Mouse (Mus musculus): ENCODE measurements around the gene Atp6v0a2.
A peak's percentile ranks its signal among the peaks of the same experiment; 100 is the strongest.
"Not testable (repeated sequence)": the region's sequence is repeated elsewhere in the genome, so short reads cannot be mapped to it uniquely, and the experiment has no call there.

The Atp6v0a2 gene

GRCm38 (mm10) chr5:124628448-124629363, at the start of gene Atp6v0a2:
Atp6v0a2 (plus strand) TSS chr5:124628576.
- DNase-seq (ENCODE audit: low spot score in 2 of 2), result peak; percentile 97

DNA sequence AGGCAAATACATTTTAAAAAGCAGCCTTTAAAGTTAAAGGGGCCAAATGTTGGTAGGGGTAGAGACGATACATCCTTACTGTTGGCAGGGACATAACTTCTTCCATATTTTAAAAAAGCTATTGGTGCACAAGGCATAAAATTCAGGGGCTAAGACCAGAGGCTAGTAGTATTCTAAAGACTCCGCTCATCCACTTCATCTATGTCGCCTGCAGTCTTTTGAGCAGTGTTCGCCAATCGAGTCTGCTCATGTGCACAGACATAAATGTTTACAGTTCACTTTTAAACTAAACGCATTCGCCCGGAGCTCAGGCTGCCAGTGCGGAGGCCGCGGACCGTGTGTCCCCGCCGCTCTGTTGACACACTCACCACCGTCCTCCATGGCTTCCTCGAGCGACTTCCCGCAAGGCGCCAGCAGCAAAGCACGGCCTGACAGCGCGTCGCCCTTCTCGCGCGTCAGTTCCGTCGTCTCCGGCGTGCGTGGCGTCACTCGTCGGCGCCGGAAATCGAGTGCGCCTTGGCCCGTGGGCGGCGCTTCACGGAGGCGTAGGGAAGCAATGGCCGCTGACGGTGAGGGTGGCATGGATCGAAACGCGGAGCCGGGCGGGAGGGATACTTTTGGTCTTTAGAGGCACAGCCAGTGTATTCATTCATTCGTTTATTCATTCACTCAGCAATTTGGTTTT, 49.6 kb upstream of the Atp6v0a2 start, which contains the start of the genes Eif2b1 and Gtf2h3:
Gene Eif2b1 (minus strand): TSS at position 499 of the 685 bp plus-strand sequence.
Gene Gtf2h3 (plus strand): TSS at position 508 of the 685 bp plus-strand sequence.
- peak; percentile 96 for DNase-seq (ENCODE audit: low spot score in 2 of 2)

- no peak for DNase-seq (ENCODE audit: low spot score in 2 of 2)
Measured at GRCm38 (mm10) chr5:124582515-124582914, 45.9 kb upstream of the Atp6v0a2 start.

- no peak for DNase-seq (ENCODE audit: low spot score in 2 of 2)
Measured at GRCm38 (mm10) chr5:124592768-124593167, 35.6 kb upstream of the Atp6v0a2 start.

DNA sequence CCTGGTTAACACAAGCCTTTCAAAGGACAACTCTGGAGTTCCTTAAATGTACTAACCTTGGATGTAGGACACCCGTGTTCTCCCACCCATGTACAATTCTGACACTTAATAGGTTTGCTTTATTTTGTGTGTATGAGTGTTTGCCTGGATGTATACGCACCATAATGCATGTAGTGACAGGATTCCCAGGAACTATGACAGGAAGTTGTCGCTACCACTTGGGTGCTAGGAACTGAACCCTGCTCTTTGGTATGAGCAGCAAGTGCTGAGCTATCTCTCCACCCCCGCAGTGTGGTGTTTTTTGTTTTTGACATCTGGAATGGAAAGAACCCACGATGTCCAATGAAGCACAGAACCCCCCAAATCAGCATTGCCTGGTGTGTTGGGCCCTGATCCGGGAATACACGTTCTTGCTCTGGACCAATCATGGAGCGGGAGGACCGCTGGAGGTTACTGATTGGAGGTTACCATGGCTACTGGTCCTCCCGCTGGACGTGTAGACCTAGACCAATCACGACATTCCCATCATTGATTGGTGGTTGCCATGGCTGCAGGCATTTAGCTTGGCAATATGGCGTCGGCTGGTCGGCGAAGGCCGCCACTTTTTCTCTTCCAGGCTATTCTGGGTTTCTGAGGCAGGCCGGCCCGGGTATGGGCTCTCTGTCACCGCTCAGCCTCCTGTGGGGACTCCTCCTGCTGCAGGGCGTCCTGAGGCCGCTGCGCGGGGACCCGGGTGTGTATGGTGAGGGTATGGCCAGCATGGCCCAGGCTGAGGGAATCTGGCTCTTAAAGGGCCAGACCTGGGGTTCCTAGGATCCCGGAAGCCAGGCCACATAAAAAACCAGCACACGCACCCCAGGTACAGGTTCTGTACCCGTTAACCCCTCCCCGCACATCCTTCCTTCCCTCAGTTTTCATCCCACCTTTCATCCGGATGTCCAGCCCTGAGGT, 29.9 kb upstream of the Atp6v0a2 start:
- peak; percentile 97 to 99 for DNase-seq (ENCODE audit: low spot score in 2 of 2)

- not testable (repeated sequence) for DNase-seq (ENCODE audit: low spot score in 2 of 2)
Measured at GRCm38 (mm10) chr5:124599726-124600125, 28.6 kb upstream of the Atp6v0a2 start.

- peak; percentile 53 to 59 for DNase-seq (ENCODE audit: low spot score in 2 of 2)
Measured at GRCm38 (mm10) chr5:124602349-124602748, 26.0 kb upstream of the Atp6v0a2 start.

DNA sequence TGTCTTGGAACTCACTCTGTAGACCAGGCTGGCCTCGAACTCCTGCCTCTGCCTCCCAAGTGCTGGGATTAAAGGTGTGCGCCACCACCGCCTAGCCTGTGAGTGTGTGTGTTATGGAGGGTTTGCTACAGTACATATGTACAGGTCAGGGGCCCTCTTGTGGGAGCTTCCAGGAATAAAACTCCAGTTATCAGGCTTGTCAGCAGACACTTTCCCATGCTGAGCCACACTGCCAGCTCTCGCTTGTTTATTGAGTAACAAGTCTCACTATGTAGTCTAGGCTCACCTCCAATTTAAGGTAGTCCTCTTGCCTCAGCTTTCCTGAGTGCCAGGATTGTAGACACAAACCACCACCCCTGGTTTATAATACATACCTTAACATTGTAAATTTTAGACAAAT, 24.1 kb upstream of the Atp6v0a2 start:
- no peak for DNase-seq (ENCODE audit: low spot score in 2 of 2)

- no peak for DNase-seq (ENCODE audit: low spot score in 2 of 2)
Measured at GRCm38 (mm10) chr5:124605041-124605622, 23.2 kb upstream of the Atp6v0a2 start.

DNA sequence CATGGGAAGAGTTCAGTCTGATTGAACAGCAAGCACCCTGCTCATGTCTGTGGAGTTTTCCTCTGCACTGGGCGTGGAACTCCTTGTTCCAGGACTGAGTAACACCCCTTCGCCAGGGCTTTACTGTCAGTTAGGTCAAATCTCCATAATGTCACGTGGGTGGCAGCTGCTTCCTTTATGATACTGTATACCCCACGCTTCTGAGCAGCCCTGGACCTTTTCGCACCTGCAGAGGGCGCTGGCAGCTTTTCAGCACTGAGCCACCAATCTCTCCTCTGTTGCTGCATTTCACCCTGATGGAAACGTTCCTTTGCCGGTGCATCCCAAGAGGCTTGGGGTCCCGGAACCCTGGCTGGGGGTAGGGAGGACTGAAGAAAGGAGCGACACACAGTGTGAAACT, 17.4 kb upstream of the Atp6v0a2 start:
- DNase-seq (ENCODE audit: low spot score in 2 of 2), result no peak

GRCm38 (mm10) chr5:124614709-124615108, 13.7 kb upstream of the Atp6v0a2 start:
- DNase-seq (ENCODE audit: low spot score in 2 of 2), result no peak

DNA sequence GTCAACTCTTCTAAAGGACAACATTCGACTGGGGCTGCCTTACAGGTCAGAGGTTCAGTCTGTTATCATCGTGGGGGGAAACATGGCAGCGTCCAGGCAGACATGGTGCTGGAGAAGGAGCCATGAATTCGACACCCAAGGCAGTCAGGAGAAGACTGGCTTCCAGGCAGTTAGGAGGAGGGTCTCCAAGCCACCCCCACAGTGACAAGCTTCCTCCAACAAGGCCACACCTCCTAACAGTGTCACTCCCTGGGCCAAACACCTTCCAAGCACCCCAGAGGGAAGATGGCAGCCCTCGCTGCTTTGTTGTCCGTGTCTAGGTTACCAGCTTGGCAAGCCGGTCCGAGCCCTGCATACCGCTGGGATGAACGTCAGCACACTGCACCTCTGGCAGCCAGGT, 9.7 kb upstream of the Atp6v0a2 start:
- DNase-seq (ENCODE audit: low spot score in 2 of 2), result no peak

GRCm38 (mm10) chr5:124621362-124621761, 7.0 kb upstream of the Atp6v0a2 start:
- DNase-seq (ENCODE audit: low spot score in 2 of 2), result peak; percentile 38 to 50

- peak in 1 of 2 experiments; percentile 32 for DNase-seq (ENCODE audit: low spot score in 2 of 2)
Measured at GRCm38 (mm10) chr5:124622890-124623289, 5.5 kb upstream of the Atp6v0a2 start.

DNA sequence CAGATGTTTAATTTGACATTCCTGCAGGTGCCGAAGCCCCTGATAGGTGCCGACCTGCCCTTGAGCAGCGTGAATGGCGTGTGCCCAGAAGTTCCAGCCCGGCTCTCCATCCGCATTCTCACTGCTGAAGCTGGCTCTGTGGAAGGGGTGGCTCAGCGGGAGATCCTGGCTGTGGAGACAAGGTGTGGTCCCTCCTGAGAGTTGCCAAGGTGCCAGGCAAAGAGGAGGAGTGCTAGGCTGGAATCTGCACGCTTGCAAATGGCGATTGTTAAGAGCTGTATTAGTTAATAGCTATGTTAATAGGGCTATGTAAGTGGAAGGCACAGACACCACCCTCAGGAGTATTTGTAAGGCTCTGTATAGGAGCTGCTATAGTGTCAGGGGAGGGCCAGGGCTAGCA, 4.1 kb upstream of the Atp6v0a2 start:
- DNase-seq (ENCODE audit: low spot score in 2 of 2), result no peak

- DNase-seq (ENCODE audit: low spot score in 2 of 2), result no peak
Measured at GRCm38 (mm10) chr5:124629641-124630040, 1.3 kb downstream of the Atp6v0a2 start.

- peak in 1 of 2 experiments; percentile 49 for DNase-seq (ENCODE audit: low spot score in 2 of 2)
Measured at GRCm38 (mm10) chr5:124631685-124632084, 3.3 kb downstream of the Atp6v0a2 start.

GRCm38 (mm10) chr5:124632461-124632860, 4.1 kb downstream of the Atp6v0a2 start:
- DNase-seq (ENCODE audit: low spot score in 2 of 2), result no peak

- no peak for DNase-seq (ENCODE audit: low spot score in 2 of 2)
Measured at GRCm38 (mm10) chr5:124633425-124633824, 5.0 kb downstream of the Atp6v0a2 start.

GRCm38 (mm10) chr5:124635068-124635467, 6.7 kb downstream of the Atp6v0a2 start:
- peak in 1 of 2 experiments; percentile 53 for DNase-seq (ENCODE audit: low spot score in 2 of 2)

DNA sequence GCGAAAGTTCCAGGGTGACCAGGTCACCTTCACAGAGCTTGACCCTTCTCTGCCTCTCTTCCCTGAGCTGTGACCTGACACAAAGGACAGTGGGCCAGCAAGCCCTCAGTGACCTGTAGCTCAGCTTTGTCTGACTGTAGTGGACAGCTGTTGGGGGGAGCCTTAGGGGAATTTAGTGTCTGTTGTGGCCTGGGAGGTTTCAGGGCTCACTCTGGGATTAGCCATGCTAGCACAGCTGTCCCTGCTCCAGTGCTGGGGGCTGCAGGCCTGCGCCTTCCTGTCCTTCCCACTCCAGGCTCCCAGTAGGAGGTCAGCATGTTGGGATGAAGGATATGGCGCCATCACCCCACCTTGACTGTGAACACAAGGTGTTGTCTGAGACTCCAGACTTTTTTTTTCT, 7.8 kb downstream of the Atp6v0a2 start:
- no peak for DNase-seq (ENCODE audit: low spot score in 2 of 2)
